Mouse (Mus musculus) ES-Bruce4 (cell line): Measurements from ENCODE around the gene Dld.

Experiments
- CTCF ChIP-seq: IDR thresholded peaks from one replicate; pipeline ENCODE4 v1.8.1; 2011; ENCODE audit warnings: low read depth, low read length
- EP300 ChIP-seq: IDR thresholded peaks from 2 replicates; pipeline ENCODE4 v1.6.1; 2011; ENCODE audit warnings: low read depth, low read length; ENCODE audit not compliant: insufficient read depth
- POLR2A ChIP-seq: IDR thresholded peaks from one replicate; pipeline ENCODE4 v1.8.1; 2011; ENCODE audit warnings: low read length; ENCODE audit not compliant: insufficient read depth

- TF ChIP-seq CTCF (no peak), POLR2A (no peak), EP300 (no peak)
These were observed 43.5 kb downstream of the Dld start for GRCm38 (mm10) chr12:31307756-31308155.
